Mouse (Mus musculus) MEL (cell line): Measurements from ENCODE around the gene Gfod1. TPM values are rescaled to one million over a fixed set of nuclear protein-coding genes. Genes with fewer than 3 reads are reported as not detected.

Source experiments
- DNase-seq: peaks from one replicate; pipeline ENCODE4 v3.0.0; 2011; ENCODE audit warnings: low read depth, low spot score
- H3K27ac ChIP-seq: 2 replicates; pipeline ENCODE4 v1.5.1; 2012; ENCODE audit warnings: low read depth, mild to moderate bottlenecking, control low read depth, low read length, moderate library complexity; ENCODE audit not compliant: control insufficient read depth
- H3K27me3 ChIP-seq, 2 experiments: fragments of 150-350 bp in 1 of 2; sonication (generic) in 1 of 2; 2 replicates each; pipeline ENCODE4 v1.6.1; 2012; ENCODE audit warnings: low read length in 2 of 2, mild to moderate bottlenecking in 2 of 2, improper control_type of control experiment in 1 of 2, moderate library complexity in 1 of 2; ENCODE audit not compliant: insufficient read depth in 2 of 2, control insufficient read depth in 1 of 2
- H3K36me3 ChIP-seq, 2 experiments: 2 replicates each; pipeline ENCODE4 v1.6.1; 2012 to 2014; ENCODE audit warnings: low read length in 2 of 2, improper control_type of control experiment in 1 of 2, inconsistent platforms in 1 of 2, mild to moderate bottlenecking in 1 of 2; ENCODE audit not compliant: insufficient read depth in 2 of 2, control insufficient read depth in 1 of 2
- H3K4me1 ChIP-seq, 2 experiments: fragments of 150-350 bp in 1 of 2; sonication (generic) in 1 of 2; 2 replicates each; pipeline ENCODE4 v1.6.1; 2012; ENCODE audit warnings: low read length in 2 of 2, improper control_type of control experiment in 1 of 2, mild to moderate bottlenecking in 1 of 2; ENCODE audit not compliant: insufficient read depth in 2 of 2, control insufficient read depth in 1 of 2
- H3K4me3 ChIP-seq, 2 experiments: fragments of 150-350 bp in 1 of 2; sonication (generic) in 1 of 2; 2 replicates each; pipeline ENCODE4 v1.5.1; 2012; ENCODE audit warnings: low read depth in 2 of 2, low read length in 2 of 2, mild to moderate bottlenecking in 2 of 2, moderate library complexity in 2 of 2, control low read depth in 1 of 2, improper control_type of control experiment in 1 of 2; ENCODE audit not compliant: control insufficient read depth in 1 of 2, insufficient read depth in 1 of 2
- H3K79me2 ChIP-seq: 2 replicates; pipeline ENCODE4 v1.6.1; 2012; ENCODE audit warnings: mild to moderate bottlenecking, low read length, moderate library complexity; ENCODE audit not compliant: control insufficient read depth, poor library complexity, insufficient read depth
- H3K9ac ChIP-seq: 2 replicates; pipeline ENCODE4 v1.6.1; 2012; ENCODE audit warnings: low read depth, mild to moderate bottlenecking, control low read depth, low read length, moderate library complexity; ENCODE audit not compliant: control insufficient read depth, poor library complexity, severe bottlenecking
- H3K9me3 ChIP-seq: fragments of 150-350 bp; sonication (generic); replicated peaks from 2 replicates; pipeline ENCODE4 v1.6.1; 2012; ENCODE audit warnings: mild to moderate bottlenecking, low read length, improper control_type of control experiment, moderate library complexity; ENCODE audit not compliant: insufficient read depth
- CHD2 ChIP-seq: IDR thresholded peaks from 2 replicates; pipeline ENCODE4 v1.6.1; 2011; ENCODE audit warnings: low read length, improper control_type of control experiment
- E2F4 ChIP-seq: IDR thresholded peaks from 2 replicates; pipeline ENCODE4 v1.6.1; 2011; ENCODE audit warnings: low read depth, low read length, improper control_type of control experiment, borderline replicate concordance
- EP300 ChIP-seq, 2 experiments: IDR thresholded peaks; 2 replicates each; pipeline ENCODE4 v1.6.1; 2011; ENCODE audit warnings: improper control_type of control experiment in 2 of 2, low read length in 2 of 2, low read depth in 1 of 2, mild to moderate bottlenecking in 1 of 2
- ETS1 ChIP-seq: IDR thresholded peaks from 2 replicates; pipeline ENCODE4 v1.6.1; 2012; ENCODE audit warnings: low read depth, mild to moderate bottlenecking, inconsistent platforms, low read length, improper control_type of control experiment, moderate library complexity
- GATA1 ChIP-seq: IDR thresholded peaks from 2 replicates; pipeline ENCODE4 v1.6.1; 2011; ENCODE audit warnings: low read depth, low read length, improper control_type of control experiment
- KAT2A ChIP-seq: conservative IDR thresholded peaks from 2 replicates; pipeline ENCODE4 v1.6.1; 2012; ENCODE audit warnings: low read depth, low read length, improper control_type of control experiment, inconsistent platforms
- MXI1 ChIP-seq: IDR thresholded peaks from 2 replicates; pipeline ENCODE4 v1.6.1; 2011; ENCODE audit warnings: mild to moderate bottlenecking, low read depth, low read length, improper control_type of control experiment
- NRF1 ChIP-seq: IDR thresholded peaks from 2 replicates; pipeline ENCODE4 v1.6.1; 2014; ENCODE audit warnings: low read depth, mild to moderate bottlenecking, inconsistent platforms, low read length, improper control_type of control experiment, moderate library complexity; ENCODE audit not compliant: poor library complexity, insufficient read depth, severe bottlenecking
- POLR2AphosphoS5 ChIP-seq: IDR thresholded peaks from 2 replicates; pipeline ENCODE4 v1.6.1; 2012; ENCODE audit warnings: low read depth, borderline replicate concordance, mild to moderate bottlenecking, inconsistent platforms, low read length, moderate library complexity, mixed read lengths
- RAD21 ChIP-seq: IDR thresholded peaks from 2 replicates; pipeline ENCODE4 v1.6.1; 2011; ENCODE audit warnings: mild to moderate bottlenecking, low read depth, low read length, improper control_type of control experiment
- RCOR1 ChIP-seq: IDR thresholded peaks from 2 replicates; pipeline ENCODE4 v1.6.1; 2012; ENCODE audit warnings: low read depth, mild to moderate bottlenecking, inconsistent platforms, low read length, improper control_type of control experiment
- SIN3A ChIP-seq: IDR thresholded peaks from 2 replicates; pipeline ENCODE4 v1.6.1; 2012; ENCODE audit warnings: low read length, improper control_type of control experiment, inconsistent platforms
- ZKSCAN1 ChIP-seq: IDR thresholded peaks from 2 replicates; pipeline ENCODE4 v1.6.1; 2012; ENCODE audit warnings: low read depth, mild to moderate bottlenecking, inconsistent platforms, low read length, improper control_type of control experiment, moderate library complexity
- ZMIZ1 ChIP-seq: IDR thresholded peaks from 2 replicates; pipeline ENCODE4 v1.6.1; 2012; ENCODE audit warnings: low read depth, mild to moderate bottlenecking, inconsistent platforms, low read length, improper control_type of control experiment, moderate library complexity
- polyA plus RNA-seq, 2 experiments: library from polyadenylated mRNA; stranded (reverse) in 1 of 2; unstranded in 1 of 2; fragments of >175 nt in 1 of 2; fragments of >200 nt in 1 of 2; gene quantifications; 2 replicates each; pipeline versions ENCODE4 v1.2.1 to v1.2.4; 2012; ENCODE audit warnings: low replicate concordance in 2 of 2, low read depth in 1 of 2; ENCODE audit not compliant: insufficient read length in 2 of 2, insufficient read depth in 1 of 2, missing spikeins in 1 of 2
- total RNA-seq: library from RNA; depleted of rRNA; stranded (reverse); fragments of 300-350 nt; gene quantifications from 2 replicates; pipeline ENCODE4 v1.2.3, GENCODE M21; 2012

The Gfod1 gene
- total and polyA plus RNA-seq, 3 experiments, result 0.27 to 0.93 TPM; not detected in 1

- Histone ChIP-seq H3K4me3 (no peak overlapping the region), H3K27ac (no peak overlapping the region), H3K9me3 (no peaks in the 10 kb centered on the region), H3K79me2 (no peaks in the 10 kb centered on the region), H3K4me1 (peaks cover 10 to 27% of the 10 kb centered on the region in 2 experiments)
- no peak for DNase-seq
- TF ChIP-seq NRF1 (no peak), MXI1 (no peak), ZKSCAN1 (no peak), ZMIZ1 (no peak), POLR2AphosphoS5 (no peak), RAD21 (no peak), KAT2A (no peak)
- TF ChIP-seq, all 39 proteins: peak for 0
- no peaks in the 10 kb centered on the region for H3K27me3 ChIP-seq
- H3K9ac ChIP-seq, result no peak overlapping the region
- peaks cover 0 to 30% of the 10 kb centered on the region in 2 experiments; a peak in 2 of 4 replicates for H3K36me3 ChIP-seq
Measured at GRCm38 (mm10) chr13:43218284-43218683, 85.7 kb downstream of the Gfod1 start.

DNA sequence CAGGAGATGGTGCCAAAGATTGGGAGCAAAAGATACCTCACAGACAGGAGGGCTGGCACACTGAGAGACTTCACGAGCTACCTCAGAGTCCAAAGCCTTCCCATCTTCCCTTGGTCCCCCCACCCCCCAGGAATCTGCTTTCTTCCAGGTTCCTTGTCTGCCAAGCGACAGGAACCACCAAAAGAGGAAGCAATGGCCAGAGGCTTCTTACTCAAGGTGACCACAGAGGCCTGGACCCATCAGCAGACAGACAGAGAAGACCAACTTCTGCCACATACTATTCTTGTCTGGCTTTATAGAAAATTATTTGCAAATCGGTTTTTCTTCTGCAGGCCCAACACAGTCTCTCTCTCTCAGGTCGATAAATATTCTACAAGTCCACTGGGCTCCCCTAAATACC is 86.3 kb downstream of the Gfod1 start:
- Histone ChIP-seq H3K4me1 (peaks cover 10 to 27% of the 10 kb centered on the region in 2 experiments), H3K27ac (no peak overlapping the region; the same call in 1 of the 2 replicates)

GRCm38 (mm10) chr13:43217059-43217458 is 86.9 kb downstream of the Gfod1 start:
- Histone ChIP-seq H3K9me3 (no peaks in the 10 kb centered on the region), H3K4me1 (peaks cover 10 to 27% of the 10 kb centered on the region in 2 experiments), H3K9ac (no peak overlapping the region), H3K4me3 (no peak overlapping the region), H3K36me3 (peaks cover 0 to 30% of the 10 kb centered on the region in 2 experiments; a peak in 2 of 4 replicates), H3K27me3 (no peaks in the 10 kb centered on the region), H3K27ac (no peak overlapping the region; the same call in 1 of the 2 replicates), H3K79me2 (no peaks in the 10 kb centered on the region)
- DNase-seq, result peak; percentile 52
- TF ChIP-seq RCOR1 (peak; percentile 25), EP300 (IDR thresholded peaks at IDR 0.05; ENCODE audit: low read depth in 1 of 2, low read length in 2 of 2) (peak in 1 of 2 experiments; percentile 25; a peak in 2 of 4 replicates), ETS1 (0 out of 2 replicates have a peak, but pooled peaks have one; percentile 10), CHD2 (no peak), GATA1 (peak; percentile 47; the same call in 1 of the 2 replicates), SIN3A (no peak)

More for the DNA sequence above, 86.3 kb downstream of the Gfod1 start:
- peak; percentile 18 for DNase-seq
- Histone ChIP-seq H3K4me3 (no peak overlapping the region), H3K79me2 (no peaks in the 10 kb centered on the region), H3K27me3 (no peaks in the 10 kb centered on the region), H3K9me3 (no peaks in the 10 kb centered on the region), H3K36me3 (peaks cover 0 to 30% of the 10 kb centered on the region in 2 experiments; a peak in 2 of 4 replicates), H3K9ac (no peak overlapping the region)
- TF ChIP-seq EP300 (IDR thresholded peaks at IDR 0.05; ENCODE audit: low read depth in 1 of 2, low read length in 2 of 2) (0 out of 4 replicates have a peak, but pooled peaks of 1 of the 2 experiments have one; percentile 5), E2F4 (no peak)
